Mouse (Mus musculus): ENCODE data around the gene Eif2ak4.

Gene Eif2ak4

GRCm38 (mm10) chr2:118466601-118467000 lies 78.2 kb downstream of the Eif2ak4 start:
- DNase-seq: no peak

GRCm38 (mm10) chr2:118468354-118468753 lies 79.9 kb downstream of the Eif2ak4 start:
- no peak for DNase-seq

- DNase-seq: no peak
Observed at GRCm38 (mm10) chr2:118478833-118479549, 90.6 kb downstream of the Eif2ak4 start.

- DNase-seq: peak; percentile 85
Observed at GRCm38 (mm10) chr2:118479550-118479909, 91.1 kb downstream of the Eif2ak4 start, which contains the start of gene Srp14. TSS of gene Srp14 (minus strand) at chr2:118479711.

- no peak for DNase-seq
Observed at GRCm38 (mm10) chr2:118480886-118481285, 92.5 kb downstream of the Eif2ak4 start.

- no peak for DNase-seq
Observed at GRCm38 (mm10) chr2:118483032-118483431, 94.6 kb downstream of the Eif2ak4 start.

GRCm38 (mm10) chr2:118484386-118484898 lies 96.0 kb downstream of the Eif2ak4 start:
- no peak for DNase-seq

GRCm38 (mm10) chr2:118485415-118485814 lies 97.0 kb downstream of the Eif2ak4 start:
- no peak for DNase-seq

- peak; percentile 80 for DNase-seq
Observed at GRCm38 (mm10) chr2:118486933-118487332, 98.5 kb downstream of the Eif2ak4 start.

GRCm38 (mm10) chr2:118487806-118488205 lies 99.4 kb downstream of the Eif2ak4 start:
- no peak for DNase-seq

GRCm38 (mm10) chr2:118490241-118491091 lies 102.0 kb downstream of the Eif2ak4 start:
- DNase-seq: no peak

- DNase-seq: no peak
Observed at GRCm38 (mm10) chr2:118491281-118491731, 102.9 kb downstream of the Eif2ak4 start.

- DNase-seq: no peak
Observed at GRCm38 (mm10) chr2:118491741-118492395, 103.5 kb downstream of the Eif2ak4 start.

GRCm38 (mm10) chr2:118495024-118495423 lies 106.6 kb downstream of the Eif2ak4 start:
- DNase-seq: no peak

GRCm38 (mm10) chr2:118497890-118498289 lies 109.5 kb downstream of the Eif2ak4 start:
- no peak for DNase-seq

- DNase-seq: no peak
Observed at GRCm38 (mm10) chr2:118498476-118498875, 110.1 kb downstream of the Eif2ak4 start.

- DNase-seq: no peak
Observed at GRCm38 (mm10) chr2:118499135-118499961, 110.9 kb downstream of the Eif2ak4 start.

GRCm38 (mm10) chr2:118500191-118500590 lies 111.8 kb downstream of the Eif2ak4 start:
- DNase-seq: no peak

GRCm38 (mm10) chr2:118507126-118507525 lies 118.7 kb downstream of the Eif2ak4 start:
- DNase-seq: no peak

- DNase-seq: no peak
Observed at GRCm38 (mm10) chr2:118509688-118510446, 121.4 kb downstream of the Eif2ak4 start.

Measured in cerebellum, adult 8-10 months (tissue).